Mouse (Mus musculus) limb, embryonic 14.5 days (tissue): ENCODE measurements around the gene Brms1l. TPM values are rescaled to one million over a fixed set of nuclear protein-coding genes. Genes with fewer than 3 reads are reported as not detected.

Experiments
- ATAC-seq: fragments of 200-750 bp; cut with Nextera tagmentation; 2 replicates; pipeline ENCODE4 v1.8.0; 2017; ENCODE audit warnings: low read depth, moderate number of reproducible peaks, moderate TSS enrichment; ENCODE audit not compliant: low FRiP score
- DNase-seq: peaks from one replicate; pipeline ENCODE4 v3.0.0-alpha.2; 2015; ENCODE audit warnings: low spot score
- H3K27ac ChIP-seq: fragments of 300-500 bp; sonication (generic); replicated peaks from 2 replicates; pipeline ENCODE4 v1.5.1; 2014; ENCODE audit warnings: low read depth, mild to moderate bottlenecking, low read length, moderate library complexity, mixed read lengths
- H3K27me3 ChIP-seq: fragments of 300-500 bp; sonication (generic); 2 replicates; pipeline ENCODE4 v1.6.1; 2014; ENCODE audit warnings: low read length, mixed read lengths; ENCODE audit not compliant: control insufficient read depth, insufficient read depth
- H3K36me3 ChIP-seq: fragments of 300-500 bp; sonication (generic); 2 replicates; pipeline ENCODE4 v1.6.1; 2014; ENCODE audit warnings: mild to moderate bottlenecking, low read length, moderate library complexity, mixed read lengths; ENCODE audit not compliant: control insufficient read depth, insufficient read depth
- H3K4me1 ChIP-seq: fragments of 300-500 bp; sonication (generic); 2 replicates; pipeline ENCODE4 v1.6.1; 2014; ENCODE audit warnings: antibody characterized with exemption, low read length, mixed read lengths; ENCODE audit not compliant: control insufficient read depth, insufficient read depth
- H3K4me2 ChIP-seq: fragments of 300-500 bp; sonication (generic); replicated peaks from 2 replicates; pipeline ENCODE4 v1.6.1; 2014; ENCODE audit warnings: low read depth, mild to moderate bottlenecking, low read length, moderate library complexity; ENCODE audit not compliant: severe bottlenecking
- H3K4me3 ChIP-seq: fragments of 300-500 bp; sonication (generic); replicated peaks from 2 replicates; pipeline ENCODE4 v1.5.1; 2014; ENCODE audit warnings: low read length
- H3K9ac ChIP-seq: fragments of 300-500 bp; sonication (generic); 2 replicates; pipeline ENCODE4 v1.6.1; 2014; ENCODE audit warnings: mild to moderate bottlenecking, low read depth, low read length, moderate library complexity; ENCODE audit not compliant: severe bottlenecking
- H3K9me3 ChIP-seq: fragments of 300-500 bp; sonication (generic); 2 replicates; pipeline ENCODE4 v1.6.1; 2016; ENCODE audit warnings: low read length; ENCODE audit not compliant: control insufficient read depth
- POLR2A ChIP-seq: fragments of 200-500 bp; IDR thresholded peaks from 2 replicates; pipeline ENCODE4 v1.8.0; 2012; ENCODE audit warnings: inconsistent platforms, mild to moderate bottlenecking, moderate library complexity, borderline replicate concordance; ENCODE audit not compliant: insufficient read depth, insufficient read length; ENCODE audit errors: extremely low read depth
- WGBS: fragments of 180-500 bp; shearing (Covaris S2); extraction: QIAGEN DNeasy Blood & Tissue Kit; methylation state at CpG from one replicate; pipeline ENCODE4 v1.1.7; 2014; 5-methylcytosine and 5-hydroxymethylcytosine counted together
- polyA plus RNA-seq, 2 experiments: library from polyadenylated mRNA; depleted of rRNA in 1 of 2; stranded (reverse) in 1 of 2; unstranded in 1 of 2; fragments of >200 nt; fragmentation: Nextera tagmentation in 1 of 2; extraction: Ambion mirVana in 1 of 2; gene quantifications; 2 replicates each; pipeline versions ENCODE4 v1.2.1 to v1.2.3; 2012 to 2014

Gene Brms1l
- polyA plus RNA-seq, 2 experiments: 33.9 to 81.1 TPM

GRCm38 (mm10) chr12:55859409-55860349 lies 23.6 kb downstream of the Brms1l start:
- Histone ChIP-seq H3K27ac (no peak overlapping the region), H3K4me1 (no peaks in the 10 kb centered on the region), H3K4me3 (no peak overlapping the region), H3K9ac (no peak overlapping the region), H3K4me2 (no peak overlapping the region), H3K27me3 (no peaks in the 10 kb centered on the region), H3K9me3 (peaks cover 9% of the 10 kb centered on the region; the same call in 1 of the 2 replicates), H3K36me3 (peaks cover 53% of the 10 kb centered on the region)
- ATAC-seq: no peak
- no peak for DNase-seq
- 93% methylated on average over 17 of the region's 17 CpGs for WGBS
- no peak for TF ChIP-seq POLR2A

GRCm38 (mm10) chr12:55860631-55861030 lies 24.5 kb downstream of the Brms1l start:
- WGBS: 85% methylated on average over 7 of the region's 7 CpGs
- Histone ChIP-seq H3K36me3 (peaks cover 45% of the 10 kb centered on the region), H3K4me1 (no peaks in the 10 kb centered on the region), H3K27me3 (no peaks in the 10 kb centered on the region), H3K9me3 (peaks cover 7% of the 10 kb centered on the region; the same call in 1 of the 2 replicates), H3K9ac (no peak overlapping the region), H3K4me3 (no peak overlapping the region), H3K4me2 (no peak overlapping the region), H3K27ac (no peak overlapping the region)
- no peak for TF ChIP-seq POLR2A
- DNase-seq (no peak), ATAC-seq (no peak)

GRCm38 (mm10) chr12:55867738-55868137 lies 31.6 kb downstream of the Brms1l start:
- H3K36me3 ChIP-seq: peaks cover 34% of the 10 kb centered on the region
- TF ChIP-seq POLR2A: no peak
- no peak for ATAC-seq
- no peaks in the 10 kb centered on the region for H3K27me3 ChIP-seq
- WGBS: 96% methylated on average over 4 of the region's 4 CpGs
- H3K27ac ChIP-seq: no peak overlapping the region
- H3K9ac ChIP-seq: no peak overlapping the region
- no peak overlapping the region for H3K4me3 ChIP-seq
- no peak for DNase-seq
- H3K4me2 ChIP-seq: no peak overlapping the region
- H3K9me3 ChIP-seq: 0 out of 2 replicates have a peak, but pooled peaks cover 2% of the 10 kb centered on the region
- no peaks in the 10 kb centered on the region for H3K4me1 ChIP-seq

GRCm38 (mm10) chr12:55869622-55870322 lies 33.6 kb downstream of the Brms1l start:
- no peaks in the 10 kb centered on the region for H3K4me1 ChIP-seq
- no peak overlapping the region for H3K4me2 ChIP-seq
- peaks cover 34% of the 10 kb centered on the region for H3K36me3 ChIP-seq
- 93% methylated on average over 5 of the region's 5 CpGs for WGBS
- 0 out of 2 replicates have a peak, but pooled peaks cover 2% of the 10 kb centered on the region for H3K9me3 ChIP-seq
- no peak overlapping the region for H3K4me3 ChIP-seq
- TF ChIP-seq POLR2A: no peak
- no peak for ATAC-seq
- H3K27me3 ChIP-seq: no peaks in the 10 kb centered on the region
- no peak for DNase-seq
- no peak overlapping the region for H3K9ac ChIP-seq
- no peak overlapping the region for H3K27ac ChIP-seq

- Histone ChIP-seq H3K4me2 (no peak overlapping the region), H3K36me3 (no peaks in the 10 kb centered on the region), H3K9ac (no peak overlapping the region), H3K4me1 (no peaks in the 10 kb centered on the region), H3K9me3 (no peaks in the 10 kb centered on the region), H3K27me3 (no peaks in the 10 kb centered on the region), H3K27ac (no peak overlapping the region), H3K4me3 (no peak overlapping the region)
- DNase-seq (no peak), ATAC-seq (no peak)
- no peak for TF ChIP-seq POLR2A
- WGBS: 44% methylated on average over 4 of the region's 4 CpGs
Measured at GRCm38 (mm10) chr12:55885449-55885848, 49.3 kb downstream of the Brms1l start.
